Mouse (Mus musculus): ENCODE results near the gene Ccdc121. TPM values are rescaled to one million over a fixed set of nuclear protein-coding genes. Genes with fewer than 3 reads are reported as not detected.
A peak's percentile ranks its signal among the peaks of the same experiment; 100 is the strongest.
"Not testable (repeated sequence)": the region's sequence is repeated elsewhere in the genome, so short reads cannot be mapped to it uniquely, and the experiment has no call there.

Ccdc121 gene
- total and polyA plus RNA-seq, 3 experiments: not detected

DNA sequence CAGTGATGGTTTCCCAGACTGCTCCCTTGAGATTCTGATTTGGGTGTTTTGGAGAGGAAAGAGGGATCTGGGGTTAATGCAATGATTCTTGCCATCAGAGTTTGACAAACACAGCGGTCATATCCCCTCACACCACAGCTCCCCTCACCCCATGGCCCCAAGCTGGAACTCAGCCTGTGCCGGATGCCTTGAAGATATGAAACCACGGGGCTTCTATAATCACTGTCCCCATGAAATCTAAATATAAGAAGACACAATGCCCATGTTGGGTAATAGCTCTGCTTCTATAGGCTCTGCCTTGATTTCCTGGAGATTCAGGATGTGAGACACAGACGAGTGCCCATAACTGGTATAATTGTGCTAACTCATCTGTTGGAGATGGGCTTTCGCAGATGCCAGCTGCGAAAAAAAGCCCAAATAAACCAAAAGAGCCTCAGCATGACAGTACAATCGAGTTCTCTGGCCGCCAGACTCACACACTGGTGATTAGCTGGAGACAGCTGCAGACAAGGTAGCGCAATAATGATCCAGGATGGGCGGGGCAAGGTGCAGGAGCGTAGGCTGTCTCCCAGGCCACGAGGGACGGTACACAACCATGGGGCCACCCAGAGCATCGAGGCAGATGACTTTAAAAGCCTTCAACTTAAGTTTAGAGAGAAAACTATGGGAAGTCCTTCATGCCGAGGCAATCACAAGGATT is 1.3 kb upstream of the Ccdc121 start:
- no peak for DNase-seq

- DNase-seq: not testable (repeated sequence)
Measured at GRCm38 (mm10) chr1:181510855-181511254, 396 bp downstream of the Ccdc121 start.

- no peak for DNase-seq
Measured at GRCm38 (mm10) chr1:181505367-181505766, 5.9 kb downstream of the Ccdc121 start.

DNA sequence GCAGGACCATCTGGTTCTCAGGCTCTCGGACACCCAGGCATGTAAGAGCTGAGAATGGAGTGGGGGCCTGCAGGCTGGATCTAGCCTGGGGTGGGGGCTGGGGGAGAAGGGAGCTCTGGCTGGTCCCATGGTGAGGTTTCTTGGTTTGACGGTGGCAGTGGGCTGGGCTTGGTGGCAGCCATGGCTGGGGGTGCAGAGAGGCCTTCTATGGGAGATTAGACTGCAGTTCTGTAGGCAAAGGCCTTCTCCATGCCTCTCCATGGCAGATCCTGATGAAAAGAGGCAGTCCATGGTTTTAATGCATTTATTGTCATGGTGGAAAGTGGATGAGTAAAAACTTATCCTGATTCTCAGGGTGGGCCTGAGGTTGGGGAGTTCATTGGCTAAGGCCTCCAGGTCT is 7.8 kb downstream of the Ccdc121 start:
- no peak for DNase-seq

DNA sequence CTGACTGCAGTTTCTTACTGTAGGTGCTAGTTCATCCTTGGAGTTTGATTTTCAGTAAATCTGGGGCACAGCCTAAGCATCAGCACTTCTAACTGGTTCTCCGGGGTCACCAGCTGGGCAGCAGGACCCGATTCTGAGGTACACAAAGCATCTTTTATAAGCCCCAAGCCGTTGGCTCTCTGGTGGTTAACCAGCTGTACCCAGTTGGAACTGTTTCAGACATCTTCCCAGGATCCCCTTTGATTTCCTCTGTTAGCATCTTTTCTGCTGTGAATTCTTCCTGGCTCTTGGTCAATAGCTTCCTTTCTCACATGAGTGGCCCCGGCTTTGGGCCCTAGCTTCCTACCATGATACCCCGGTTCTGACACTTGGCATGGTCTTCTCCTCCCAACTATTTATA is 26.6 kb downstream of the Ccdc121 start:
- DNase-seq: no peak

GRCm38 (mm10) chr1:181476557-181476956 is 34.7 kb downstream of the Ccdc121 start:
- DNase-seq: no peak

GRCm38 (mm10) chr1:181476141-181476540 is 35.1 kb downstream of the Ccdc121 start:
- DNase-seq: no peak

- no peak for DNase-seq
Measured at GRCm38 (mm10) chr1:181469415-181469814, 41.8 kb downstream of the Ccdc121 start.

- no peak for DNase-seq
Measured at GRCm38 (mm10) chr1:181467321-181467670, 44.0 kb downstream of the Ccdc121 start.

DNA sequence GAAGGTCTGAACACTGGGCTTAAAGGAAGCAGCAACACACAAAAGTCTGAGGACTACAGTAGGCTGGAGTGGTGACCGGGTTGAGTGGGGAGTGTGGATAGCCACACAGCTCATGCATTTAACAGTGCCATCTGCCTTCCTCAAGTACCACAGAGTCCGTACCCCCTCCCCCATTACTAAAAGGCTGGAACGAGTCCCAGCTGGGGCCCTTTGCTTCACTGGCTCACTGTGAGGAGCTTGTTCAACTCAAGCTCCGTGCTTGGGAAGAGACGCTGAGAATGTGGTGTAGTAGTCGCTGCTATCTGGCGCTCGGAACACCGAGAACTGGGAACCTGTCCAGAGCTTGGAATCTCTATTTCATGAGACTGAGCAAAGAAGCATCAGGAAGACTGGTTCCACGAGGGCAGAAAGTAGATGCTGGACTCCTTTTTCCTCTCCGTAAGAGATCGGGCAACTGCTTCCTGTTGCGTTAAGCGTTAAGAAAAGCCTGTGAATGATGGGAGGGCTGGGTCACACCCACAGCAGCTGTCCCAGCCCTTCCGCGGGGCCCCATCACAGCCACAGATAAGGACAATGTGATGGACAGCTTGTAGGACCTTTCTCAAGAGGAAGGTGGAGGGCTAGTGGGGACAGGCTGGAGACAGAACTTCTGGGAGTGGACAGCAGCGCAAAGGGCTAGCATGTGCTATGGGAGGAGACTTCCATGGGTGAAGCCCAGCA is 44.5 kb downstream of the Ccdc121 start:
- no peak for DNase-seq

- DNase-seq: no peak
Measured at GRCm38 (mm10) chr1:181466040-181466439, 45.2 kb downstream of the Ccdc121 start.

DNA sequence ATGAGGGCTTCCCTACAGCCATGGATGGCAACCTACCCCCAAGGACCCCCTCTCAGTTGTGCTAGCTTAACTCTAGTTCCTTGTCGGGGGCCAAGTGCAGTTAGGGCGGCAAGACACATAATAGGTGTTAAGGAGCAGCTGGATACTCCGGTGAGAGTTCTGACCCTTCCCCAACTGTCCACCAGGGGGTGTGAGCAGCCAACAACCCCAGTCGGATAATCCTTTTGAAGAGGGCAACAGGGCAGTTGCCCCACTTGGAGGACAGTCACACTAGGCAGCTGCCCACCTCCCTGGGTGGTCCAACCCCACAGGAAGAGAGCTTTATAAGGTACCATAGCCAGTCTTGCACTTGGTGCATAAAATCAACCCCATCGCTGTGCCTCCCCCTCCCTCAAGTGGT is 46.2 kb downstream of the Ccdc121 start:
- DNase-seq: peak; percentile 23

GRCm38 (mm10) chr1:181462906-181463179 is 48.4 kb downstream of the Ccdc121 start:
- DNase-seq: no peak

DNA sequence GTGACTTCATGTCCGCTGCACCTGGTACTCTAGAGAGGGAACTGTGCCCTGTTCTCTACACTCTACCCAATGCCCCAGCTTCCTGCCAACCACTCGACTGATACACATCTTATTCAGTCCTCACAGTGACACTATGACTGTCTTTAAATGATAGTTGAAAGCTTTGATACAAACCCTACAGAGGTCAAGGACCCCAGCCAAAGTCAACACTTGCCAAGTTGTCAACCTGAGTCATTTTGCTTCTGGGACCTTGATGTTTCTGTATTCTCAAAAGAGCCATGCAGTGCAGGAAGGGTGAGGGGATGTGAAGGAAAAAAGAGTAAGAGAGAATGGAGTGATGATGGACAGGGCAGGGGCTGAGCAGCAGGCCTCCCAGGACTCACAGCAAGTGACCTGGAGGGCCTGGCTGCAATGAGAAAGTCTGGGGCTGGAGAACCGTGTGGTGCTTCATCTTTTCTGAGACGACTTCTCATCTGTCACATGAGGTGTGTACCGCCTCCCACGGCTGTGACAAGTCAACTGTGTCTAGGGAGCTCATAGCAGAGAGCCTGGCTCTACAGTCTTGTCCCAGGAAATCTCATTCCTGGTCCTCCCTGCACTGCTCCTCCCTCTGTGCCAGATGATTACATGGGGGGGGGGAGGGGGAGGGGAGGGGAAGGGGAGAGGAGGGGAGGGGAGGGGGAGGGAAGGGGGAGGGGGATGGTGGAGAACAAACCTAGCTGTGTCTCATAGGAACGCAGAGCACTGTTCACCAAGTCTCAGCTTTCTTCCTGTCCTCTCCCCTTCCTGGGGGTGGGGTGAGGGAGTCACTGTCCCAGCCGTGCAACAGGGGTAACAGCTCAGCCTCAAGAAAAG is 49.0 kb downstream of the Ccdc121 start:
- DNase-seq: peak; percentile 70

GRCm38 (mm10) chr1:181461484-181461883 is 49.8 kb downstream of the Ccdc121 start:
- no peak for DNase-seq

GRCm38 (mm10) chr1:181460283-181460682 is 51.0 kb downstream of the Ccdc121 start:
- DNase-seq: no peak

Other genes starting within 250 kb of the Ccdc121 start
- gene Cnih3, start 158.8 kb downstream of the Ccdc121 start, total RNA-seq (2021): not detected
- gene Cnih3, start 158.8 kb downstream of the Ccdc121 start, polyA plus RNA-seq (2012; rRNA removed): 0.03 TPM in 1 of 2 replicates, not detected in the other
- gene Dnah14, start 65.1 kb upstream of the Ccdc121 start, total RNA-seq (2021): under 1 TPM; 0.03 to 0.14 TPM
- gene Dnah14, start 65.1 kb upstream of the Ccdc121 start, polyA plus RNA-seq (2012; rRNA removed): not detected in 2 replicates

All from adrenal gland, adult 2 months (tissue).